In genomic region chr1:120374832-120375231, GRCm38 (mm10) we compare ENCODE assay signal across 22 mouse cellular contexts. TPM values are rescaled to one million over a fixed set of nuclear protein-coding genes. Genes with fewer than 3 reads are reported as not detected.
"Had no signal": no experiment of that assay in that cellular context is flagged by ENCODE, and none has a peak within 500 bp of the region (broad histone marks: within the 10 kb centered on the region; RNA-seq: fewer than 3 reads in every experiment).

No protein-coding gene starts in this region.

- H3K4me1 ChIP-seq: megakaryocyte, embryonic 14.5 days; midbrain, embryonic 13.5 days; stomach, embryonic 15.5 days had no signal

- H3K4me3 ChIP-seq: megakaryocyte, embryonic 14.5 days; midbrain, embryonic 10.5 days; midbrain, embryonic 13.5 days; stomach, embryonic 15.5 days had no signal

- H3K9ac ChIP-seq: liver, embryonic 14.5 days; liver, postnatal 0 days; lung, embryonic 14.5 days; midbrain, embryonic 13.5 days; stomach, embryonic 15.5 days had no signal

- H3K9me3 ChIP-seq: megakaryocyte, embryonic 14.5 days; midbrain, embryonic 10.5 days; midbrain, embryonic 13.5 days; stomach, embryonic 15.5 days had no signal

- H3K36me3 ChIP-seq: midbrain, embryonic 10.5 days; midbrain, embryonic 13.5 days; stomach, embryonic 15.5 days had no signal

- H3K4me2 ChIP-seq: liver, embryonic 11.5 days; lung, embryonic 14.5 days; midbrain, embryonic 13.5 days; stomach, embryonic 15.5 days had no signal

- H3K27me3 ChIP-seq: midbrain, embryonic 13.5 days; stomach, embryonic 15.5 days had no signal

- DNase-seq: kidney, adult 2 months; kidney, postnatal 14 days; kidney, postnatal 4 days; liver, postnatal 0 days; lung, embryonic 14.5 days; thymus, postnatal 25 days had no signal

- ATAC-seq: intestine, postnatal 0 days; liver, postnatal 0 days; lung, postnatal 0 days; midbrain, embryonic 13.5 days; midbrain, embryonic 16.5 days had no signal

- H3K27ac ChIP-seq: liver, embryonic 14.5 days; macrophage; midbrain, embryonic 10.5 days; midbrain, embryonic 13.5 days; stomach, embryonic 15.5 days had no signal

RNA-seq across cellular contexts. Expression of gene C1ql2, which starts 34.5 kb away (rescaled TPM):
- total RNA-seq: monocyte, adult 5-6 weeks had no signal
- polyA plus RNA-seq: intestine, postnatal 0 days; kidney, embryonic 14.5 days; limb, embryonic 11.5 days; liver, embryonic 11.5 days; liver, embryonic 14.5 days; liver, postnatal 0 days; lung, postnatal 0 days; macrophage; small intestine, adult 2 months; spleen, adult 2 months; stomach, embryonic 15.5 days; thymus, postnatal 0 days had no signal
